Mouse (Mus musculus): ENCODE measurements around the gene Ets2. TPM values are rescaled to one million over a fixed set of nuclear protein-coding genes. Genes with fewer than 3 reads are reported as not detected.

Ets2 gene
- polyA plus RNA-seq, 1 experiment, result 60.6 TPM

DNA sequence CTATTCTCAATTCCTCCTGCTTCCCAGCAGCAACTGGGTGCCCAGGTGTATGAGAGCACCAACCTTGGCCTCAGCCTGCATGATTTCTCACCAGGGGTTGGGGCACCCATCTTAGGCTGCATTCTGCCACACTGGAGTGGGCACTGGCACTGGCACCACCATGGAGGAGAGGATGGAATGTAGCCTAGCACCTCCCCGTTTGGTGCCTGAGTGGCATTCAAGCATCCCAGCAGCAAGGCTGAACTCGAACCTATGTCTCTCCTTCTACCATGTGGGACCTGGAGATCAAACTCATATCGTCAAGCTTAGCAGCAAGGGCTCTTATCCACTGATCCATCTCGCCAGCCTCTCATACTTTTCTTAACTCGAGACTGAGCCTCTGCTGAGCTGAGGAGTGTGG, 22.9 kb downstream of the Ets2 start:
- Histone ChIP-seq H3K27me3 (ENCODE audit: control insufficient read depth, insufficient read depth, insufficient read length) (no peaks in the 10 kb centered on the region), H3K79me2 (ENCODE audit: control insufficient read depth, insufficient read depth) (no peaks in the 10 kb centered on the region), H3K79me3 (ENCODE audit: low read depth) (no peaks in the 10 kb centered on the region), H3ac (ENCODE audit: control insufficient read depth, insufficient read length, low read depth) (no peak overlapping the region), H3K36me3 (ENCODE audit: control insufficient read depth, insufficient read depth) (peaks cover 18% of the 10 kb centered on the region), H3K4me3 (ENCODE audit: insufficient read depth, poor library complexity, severe bottlenecking) (no peak overlapping the region)
- TF ChIP-seq MAX (IDR thresholded peaks at IDR 0.05), result no peak
- no peak for TF ChIP-seq MYOG (IDR thresholded peaks at IDR 0.05; ENCODE audit: control insufficient read depth, extremely low read depth, insufficient read length)
- no peak for TF ChIP-seq CTCF (IDR thresholded peaks at IDR 0.05; ENCODE audit: control insufficient read depth, insufficient read depth, insufficient read length)
- no peak for TF ChIP-seq CEBPB (IDR thresholded peaks at IDR 0.05; ENCODE audit: low read depth)
- TF ChIP-seq MYOD1 (IDR thresholded peaks at IDR 0.05; ENCODE audit: control insufficient read depth, insufficient read length, low read depth), result no peak
- no peak for TF ChIP-seq USF1 (IDR thresholded peaks at IDR 0.05; ENCODE audit: low read depth)
- no peak for TF ChIP-seq FOSL1 (IDR thresholded peaks at IDR 0.05; ENCODE audit: insufficient read depth, low read length, poor library complexity, severe bottlenecking)

DNA sequence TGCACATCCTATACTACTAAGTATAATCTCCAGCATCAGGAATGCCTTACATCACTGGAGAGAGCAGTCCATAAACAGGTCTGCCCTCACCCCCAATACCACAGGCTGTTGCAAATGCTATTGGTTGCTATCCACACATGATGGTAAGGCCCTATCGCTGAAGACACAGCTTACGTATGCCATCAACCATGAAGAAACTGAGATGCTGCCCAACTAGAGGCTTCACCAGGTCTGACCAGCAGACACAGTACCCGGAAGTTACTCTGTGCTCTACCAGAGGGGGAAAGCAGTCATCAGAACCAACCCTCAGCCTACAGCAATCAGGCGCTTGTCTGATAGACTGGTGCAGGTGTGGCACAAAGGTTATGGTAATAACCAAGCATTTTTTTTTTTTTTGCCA, 24.9 kb downstream of the Ets2 start:
- Histone ChIP-seq H3K79me2 (ENCODE audit: control insufficient read depth, insufficient read depth) (no peaks in the 10 kb centered on the region), H3ac (ENCODE audit: control insufficient read depth, insufficient read length, low read depth) (no peak overlapping the region), H3K36me3 (ENCODE audit: control insufficient read depth, insufficient read depth) (no peaks in the 10 kb centered on the region), H3K27me3 (ENCODE audit: control insufficient read depth, insufficient read depth, insufficient read length) (no peaks in the 10 kb centered on the region), H3K79me3 (ENCODE audit: low read depth) (no peaks in the 10 kb centered on the region), H3K4me3 (ENCODE audit: insufficient read depth, poor library complexity, severe bottlenecking) (no peak overlapping the region)
- TF ChIP-seq MYOD1 (IDR thresholded peaks at IDR 0.05; ENCODE audit: control insufficient read depth, insufficient read length, low read depth), result no peak
- TF ChIP-seq MYOG (IDR thresholded peaks at IDR 0.05; ENCODE audit: control insufficient read depth, extremely low read depth, insufficient read length), result no peak
- TF ChIP-seq CEBPB (IDR thresholded peaks at IDR 0.05; ENCODE audit: low read depth), result no peak
- TF ChIP-seq MAX (IDR thresholded peaks at IDR 0.05), result no peak
- no peak for TF ChIP-seq USF1 (IDR thresholded peaks at IDR 0.05; ENCODE audit: low read depth)
- TF ChIP-seq FOSL1 (IDR thresholded peaks at IDR 0.05; ENCODE audit: insufficient read depth, low read length, poor library complexity, severe bottlenecking), result no peak

DNA sequence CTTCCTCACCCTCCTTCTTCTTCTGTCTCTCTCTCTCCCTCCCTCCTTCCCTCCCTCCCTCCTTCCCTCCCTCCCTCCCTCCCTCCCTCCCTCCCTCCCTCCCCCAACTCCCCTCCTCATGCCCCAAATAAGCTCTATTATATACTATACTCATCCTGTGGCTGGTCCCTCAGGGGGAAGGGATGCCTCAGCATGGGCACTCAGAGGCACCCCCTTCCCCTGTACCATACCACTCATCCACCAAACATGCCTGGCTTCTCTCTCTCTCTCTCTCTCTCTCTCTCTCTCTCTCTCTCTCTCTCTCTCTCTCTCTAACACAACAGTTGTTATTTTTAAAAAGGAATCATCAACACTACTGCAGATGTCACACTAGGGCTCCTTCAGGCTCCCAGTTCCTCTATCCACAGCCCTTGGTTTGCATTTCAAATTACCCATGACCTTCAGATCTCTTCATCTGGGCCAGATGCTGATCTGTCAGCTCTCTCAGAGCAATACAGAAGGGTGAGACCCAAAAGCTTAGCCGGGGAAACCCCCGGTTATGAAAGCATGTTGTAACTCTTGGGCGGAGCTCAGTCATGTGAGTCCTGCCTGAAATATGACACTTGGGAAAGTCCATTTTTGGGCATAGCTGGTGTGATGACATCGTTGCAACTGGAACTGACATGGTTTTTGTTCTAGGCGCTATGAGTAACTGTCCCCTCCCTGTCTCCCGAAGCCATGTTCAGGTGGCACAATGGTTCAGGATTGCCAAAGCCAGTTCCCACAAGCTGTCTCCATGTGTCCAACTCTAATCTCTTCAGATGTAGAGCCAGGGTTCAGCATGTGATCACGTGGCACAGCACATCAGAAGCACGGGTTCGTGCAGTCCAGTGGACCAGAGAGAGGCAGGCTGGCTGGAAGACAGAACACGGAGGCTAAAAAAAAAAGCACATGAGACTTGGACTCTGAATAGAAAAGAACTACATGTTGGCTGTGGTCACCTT, 26.9 kb downstream of the Ets2 start:
- Histone ChIP-seq H3K4me3 (ENCODE audit: insufficient read depth, poor library complexity, severe bottlenecking) (no peak overlapping the region), H3K36me3 (ENCODE audit: control insufficient read depth, insufficient read depth) (no peaks in the 10 kb centered on the region), H3ac (ENCODE audit: control insufficient read depth, insufficient read length, low read depth) (peak overlapping the region; percentile 37), H3K79me2 (ENCODE audit: control insufficient read depth, insufficient read depth) (no peaks in the 10 kb centered on the region), H3K79me3 (ENCODE audit: low read depth) (no peaks in the 10 kb centered on the region), H3K27me3 (ENCODE audit: control insufficient read depth, insufficient read depth, insufficient read length) (no peaks in the 10 kb centered on the region)
- TF ChIP-seq FOSL1 (IDR thresholded peaks at IDR 0.05; ENCODE audit: insufficient read depth, low read length, poor library complexity, severe bottlenecking), result peak; percentile 1
- peak; percentile 86 for TF ChIP-seq CEBPB (IDR thresholded peaks at IDR 0.05; ENCODE audit: low read depth)
- TF ChIP-seq USF1 (IDR thresholded peaks at IDR 0.05; ENCODE audit: low read depth), result peak; percentile 75
- no peak for TF ChIP-seq CTCF (IDR thresholded peaks at IDR 0.05; ENCODE audit: control insufficient read depth, insufficient read depth, insufficient read length)

DNA sequence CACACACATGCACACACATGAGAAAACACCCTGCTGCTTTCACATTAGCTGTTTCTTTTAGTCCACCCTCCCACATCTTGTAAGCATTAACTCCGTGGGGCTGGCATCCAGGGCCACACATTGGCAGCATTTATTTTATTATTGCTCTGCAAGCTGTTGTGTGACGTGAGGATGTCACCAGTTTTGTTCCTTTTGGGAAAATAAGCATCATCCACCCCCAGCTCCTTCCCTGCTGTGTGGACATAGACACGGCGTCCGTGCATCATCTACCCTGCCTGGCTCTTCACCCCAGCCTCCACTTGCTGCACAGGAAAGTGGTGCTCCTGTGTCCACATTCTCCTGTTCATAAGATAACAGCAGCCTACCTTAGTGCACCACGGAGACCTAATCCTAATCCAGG, 27.9 kb downstream of the Ets2 start:
- Histone ChIP-seq H3K79me3 (ENCODE audit: low read depth) (no peaks in the 10 kb centered on the region), H3K4me3 (ENCODE audit: insufficient read depth, poor library complexity, severe bottlenecking) (no peak overlapping the region), H3K79me2 (ENCODE audit: control insufficient read depth, insufficient read depth) (no peaks in the 10 kb centered on the region), H3K27me3 (ENCODE audit: control insufficient read depth, insufficient read depth, insufficient read length) (no peaks in the 10 kb centered on the region), H3ac (ENCODE audit: control insufficient read depth, insufficient read length, low read depth) (no peak overlapping the region), H3K36me3 (ENCODE audit: control insufficient read depth, insufficient read depth) (no peaks in the 10 kb centered on the region)
- no peak for TF ChIP-seq CEBPB (IDR thresholded peaks at IDR 0.05; ENCODE audit: low read depth)
- no peak for TF ChIP-seq FOSL1 (IDR thresholded peaks at IDR 0.05; ENCODE audit: insufficient read depth, low read length, poor library complexity, severe bottlenecking)
- TF ChIP-seq MAX (IDR thresholded peaks at IDR 0.05), result no peak
- no peak for TF ChIP-seq CTCF (IDR thresholded peaks at IDR 0.05; ENCODE audit: control insufficient read depth, insufficient read depth, insufficient read length)
- no peak for TF ChIP-seq MYOG (IDR thresholded peaks at IDR 0.05; ENCODE audit: control insufficient read depth, extremely low read depth, insufficient read length)
- TF ChIP-seq MYOD1 (IDR thresholded peaks at IDR 0.05; ENCODE audit: control insufficient read depth, insufficient read length, low read depth), result no peak
- no peak for TF ChIP-seq USF1 (IDR thresholded peaks at IDR 0.05; ENCODE audit: low read depth)

DNA sequence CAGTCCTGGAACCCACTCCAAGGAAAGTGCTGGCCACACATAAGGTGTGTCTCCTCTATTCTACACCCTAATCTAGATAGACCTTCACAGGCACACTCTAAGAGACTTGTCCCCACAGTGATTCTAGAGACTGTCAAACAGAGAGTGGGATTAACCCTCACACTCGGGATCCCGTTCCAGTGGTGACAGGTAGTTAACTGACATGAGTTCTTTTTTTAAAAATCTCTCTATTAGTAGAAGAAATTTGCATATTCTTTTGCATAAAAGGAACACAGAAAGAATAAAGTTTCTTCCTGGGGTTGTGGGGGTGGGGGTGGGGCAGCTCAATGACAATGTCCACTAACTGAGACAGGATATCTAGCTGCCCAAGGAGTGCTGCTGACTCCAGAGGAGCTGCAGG, 32.9 kb downstream of the Ets2 start:
- Histone ChIP-seq H3K79me2 (ENCODE audit: control insufficient read depth, insufficient read depth) (no peaks in the 10 kb centered on the region), H3ac (ENCODE audit: control insufficient read depth, insufficient read length, low read depth) (no peak overlapping the region), H3K4me3 (ENCODE audit: insufficient read depth, poor library complexity, severe bottlenecking) (no peak overlapping the region), H3K79me3 (ENCODE audit: low read depth) (no peaks in the 10 kb centered on the region), H3K27me3 (ENCODE audit: control insufficient read depth, insufficient read depth, insufficient read length) (no peaks in the 10 kb centered on the region), H3K36me3 (ENCODE audit: control insufficient read depth, insufficient read depth) (no peaks in the 10 kb centered on the region)
- no peak for TF ChIP-seq MAX (IDR thresholded peaks at IDR 0.05)

DNA sequence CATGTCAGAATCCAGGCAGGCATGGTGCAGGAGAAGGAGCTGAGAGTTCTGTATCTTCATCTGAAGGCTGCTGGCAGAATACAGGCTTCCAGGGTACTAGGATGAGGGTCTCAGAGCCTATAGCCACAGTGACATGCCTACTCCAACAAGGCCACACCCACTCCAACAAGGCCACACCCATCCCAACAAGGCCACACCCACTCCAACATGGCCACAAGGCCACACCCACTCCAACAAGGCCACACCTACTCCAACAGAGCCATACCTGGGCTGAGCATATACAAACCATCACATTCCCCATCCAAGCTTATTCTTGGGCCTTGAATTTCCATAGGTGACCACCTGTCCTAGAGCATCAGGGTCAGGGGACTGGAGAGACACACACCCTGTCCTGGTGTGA, 34.2 kb downstream of the Ets2 start:
- Histone ChIP-seq H3K79me3 (ENCODE audit: low read depth) (no peaks in the 10 kb centered on the region), H3K27me3 (ENCODE audit: control insufficient read depth, insufficient read depth, insufficient read length) (no peaks in the 10 kb centered on the region), H3K79me2 (ENCODE audit: control insufficient read depth, insufficient read depth) (no peaks in the 10 kb centered on the region), H3K36me3 (ENCODE audit: control insufficient read depth, insufficient read depth) (no peaks in the 10 kb centered on the region), H3K4me3 (ENCODE audit: insufficient read depth, poor library complexity, severe bottlenecking) (no peak overlapping the region), H3ac (ENCODE audit: control insufficient read depth, insufficient read length, low read depth) (no peak overlapping the region)
- TF ChIP-seq MYOD1 (IDR thresholded peaks at IDR 0.05; ENCODE audit: control insufficient read depth, insufficient read length, low read depth), result no peak
- no peak for TF ChIP-seq CEBPB (IDR thresholded peaks at IDR 0.05; ENCODE audit: low read depth)
- no peak for TF ChIP-seq MYOG (IDR thresholded peaks at IDR 0.05; ENCODE audit: control insufficient read depth, extremely low read depth, insufficient read length)
- no peak for TF ChIP-seq USF1 (IDR thresholded peaks at IDR 0.05; ENCODE audit: low read depth)
- no peak for TF ChIP-seq MAX (IDR thresholded peaks at IDR 0.05)
- no peak for TF ChIP-seq CTCF (IDR thresholded peaks at IDR 0.05; ENCODE audit: control insufficient read depth, insufficient read depth, insufficient read length)
- TF ChIP-seq FOSL1 (IDR thresholded peaks at IDR 0.05; ENCODE audit: insufficient read depth, low read length, poor library complexity, severe bottlenecking), result no peak
